Mouse (Mus musculus) leukemia stem cell, adult 10-12 weeks (primary cell): ENCODE data around the gene Pet2. TPM values are rescaled to one million over a fixed set of nuclear protein-coding genes. Genes with fewer than 3 reads are reported as not detected.

Experiments used
- polyA plus RNA-seq: library from polyadenylated mRNA; stranded (reverse); fragments of >175 nt; gene quantifications from 2 replicates; pipeline ENCODE4 v1.2.3, GENCODE M21; 2012; ENCODE audit warnings: low replicate concordance

The Pet2 gene
- not detected in 2 replicates for polyA plus RNA-seq

GRCm38 (mm10) chrX:89409589-89409988 lies at the start of gene Pet2:
Gene Pet2 (minus strand): TSS chrX:89409689.

